Mouse (Mus musculus): ENCODE results near the gene Coq2.

The Coq2 gene

DNA sequence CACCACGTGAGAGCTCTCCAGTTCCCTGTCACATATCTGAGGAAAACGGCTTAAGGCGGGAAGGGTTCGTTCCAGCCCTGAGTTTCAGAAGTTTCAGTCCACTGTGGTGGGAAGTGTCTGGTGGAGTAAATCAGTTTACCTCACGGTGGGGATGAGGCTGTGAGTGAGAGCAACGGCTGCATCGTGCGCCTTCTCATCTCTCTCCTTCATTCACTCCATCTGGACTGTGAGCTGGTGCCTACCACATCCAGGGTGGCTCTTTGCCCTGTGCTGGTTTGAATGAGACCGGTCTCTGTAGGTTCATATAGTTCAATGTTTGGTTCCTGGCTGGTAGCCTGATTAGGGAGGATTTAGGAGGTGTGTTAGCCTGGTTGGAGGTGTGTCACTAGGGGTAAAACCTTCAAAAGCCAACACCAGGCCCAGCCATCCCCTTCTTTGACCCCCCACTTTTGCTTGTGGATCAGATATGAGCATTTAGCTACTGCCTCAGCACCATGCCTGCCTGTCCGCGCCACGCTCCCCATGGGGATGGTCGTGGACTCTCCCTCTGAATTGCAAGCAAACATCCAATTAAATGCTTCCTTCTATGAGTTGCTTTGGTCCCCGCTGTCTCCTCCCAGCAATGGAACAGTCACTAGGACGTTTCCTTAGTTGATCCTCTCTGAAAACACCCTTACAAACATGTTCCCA, 55.2 kb downstream of the Coq2 start:
- DNase-seq = no peak

DNA sequence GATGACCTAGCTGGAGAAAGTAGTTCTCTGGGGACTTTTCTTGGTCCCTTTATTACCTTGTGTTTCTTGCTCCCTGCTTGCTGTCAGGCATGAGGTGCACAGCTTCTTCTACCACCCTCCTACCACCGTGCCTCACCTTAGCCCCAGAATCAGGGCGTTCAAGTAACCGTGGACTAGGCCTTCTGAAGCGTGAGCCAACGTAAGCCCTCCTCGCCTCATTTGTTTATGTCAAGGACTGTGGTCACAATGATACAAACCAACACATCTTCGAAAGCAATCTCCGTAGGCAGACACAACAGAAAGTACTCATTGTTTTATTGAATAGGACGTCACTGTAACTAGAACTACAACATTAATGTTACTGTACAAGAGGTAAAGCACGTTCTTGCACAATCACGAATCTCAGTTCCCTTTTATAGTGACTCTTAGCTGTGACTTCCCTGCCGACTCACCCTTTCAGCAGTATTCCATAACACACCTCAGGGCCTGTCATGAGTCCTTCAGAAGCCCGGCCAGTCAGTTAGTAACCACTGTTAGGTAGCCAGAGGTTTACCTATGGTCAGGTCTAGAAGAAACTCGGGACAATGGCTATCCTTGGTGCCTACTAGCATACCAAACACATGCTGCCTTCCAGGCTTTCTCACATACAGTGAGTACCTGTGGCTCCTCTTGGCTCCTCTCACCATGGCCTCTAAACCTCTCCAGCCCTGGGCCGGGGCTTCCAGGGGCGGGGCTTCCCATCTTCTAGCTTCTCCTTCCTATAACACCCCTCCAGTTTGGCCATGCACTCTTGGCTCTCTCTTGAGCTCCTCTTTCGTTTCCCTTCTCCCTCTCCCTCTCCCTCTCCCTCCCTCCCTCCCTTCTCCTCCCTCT, 60.8 kb downstream of the Coq2 start:
- DNase-seq = no peak

DNA sequence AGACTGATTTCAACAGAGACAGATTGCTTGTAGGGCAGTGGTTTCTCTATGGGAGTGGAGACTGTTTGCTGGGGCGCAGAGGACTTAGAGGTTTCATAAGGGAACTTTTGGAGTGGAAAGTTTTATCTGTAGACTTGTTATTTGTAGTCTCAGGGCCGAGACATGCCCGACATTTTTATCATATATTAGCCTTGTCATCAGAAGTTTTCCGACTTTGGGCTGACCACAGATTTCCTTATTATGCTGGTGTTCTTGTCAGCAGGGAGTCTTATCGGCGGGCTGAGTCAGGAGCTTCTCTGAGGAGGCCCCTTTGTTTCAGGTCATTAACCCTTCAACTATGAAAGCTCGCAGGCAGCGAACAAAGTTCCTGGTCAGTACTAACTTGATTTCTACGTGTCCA, 67.1 kb downstream of the Coq2 start:
- no peak for DNase-seq

DNA sequence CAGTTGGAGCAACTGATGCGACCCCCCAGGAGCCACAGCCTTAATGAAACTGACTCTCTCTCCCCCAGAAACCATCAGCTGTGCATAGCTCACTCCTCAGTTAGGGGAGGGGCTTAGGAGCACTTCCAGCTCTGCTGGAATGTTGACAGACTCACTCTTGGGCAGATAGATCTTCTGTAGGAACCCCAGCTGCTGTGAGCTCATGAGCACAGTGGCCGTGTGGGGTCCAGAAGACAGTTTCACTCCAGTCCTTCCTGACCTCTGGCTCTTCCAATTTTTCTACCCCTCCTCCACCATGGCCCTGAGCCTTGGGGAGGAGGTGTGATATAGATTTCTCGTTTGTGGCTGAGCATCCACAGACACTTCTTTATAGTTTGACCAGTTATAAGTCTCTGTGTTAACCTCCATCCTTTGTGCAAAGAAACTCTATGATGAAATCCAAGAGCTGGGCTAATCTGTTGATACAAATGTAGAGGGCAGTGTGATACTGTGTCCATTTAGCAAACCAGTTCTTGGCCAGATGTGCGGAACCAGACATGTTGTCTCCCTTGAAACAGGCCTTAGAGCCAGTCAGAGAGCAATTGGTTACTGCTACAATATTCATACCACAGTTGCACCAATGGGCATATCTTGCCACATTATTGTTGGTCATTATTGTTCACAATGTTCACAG, 67.7 kb downstream of the Coq2 start:
- no peak for DNase-seq

DNA sequence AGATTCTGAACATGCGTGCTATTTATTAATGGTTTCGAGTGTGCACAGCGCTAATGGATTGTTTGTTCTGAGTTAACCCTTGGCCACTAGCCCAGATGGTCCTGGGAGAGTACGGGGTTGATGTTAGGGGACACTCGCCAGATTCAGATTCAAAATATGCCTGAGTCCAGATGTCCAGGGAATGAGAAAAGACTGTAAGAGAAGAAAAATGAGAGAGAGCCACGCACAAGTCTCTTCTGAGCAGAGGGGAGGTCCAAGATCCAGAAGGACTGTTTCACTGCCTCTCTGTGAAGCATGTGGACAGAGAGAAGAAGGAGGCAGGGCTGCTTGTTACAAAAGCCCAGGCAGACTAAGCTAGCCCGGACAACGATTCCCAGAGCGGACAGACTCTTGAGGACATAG, 69.1 kb downstream of the Coq2 start:
- no peak for DNase-seq
